Mouse (Mus musculus): Measurements from ENCODE around the gene Gm5039.
"Not testable (repeated sequence)": the region's sequence is repeated elsewhere in the genome, so short reads cannot be mapped to it uniquely, and the experiment has no call there.

DNA sequence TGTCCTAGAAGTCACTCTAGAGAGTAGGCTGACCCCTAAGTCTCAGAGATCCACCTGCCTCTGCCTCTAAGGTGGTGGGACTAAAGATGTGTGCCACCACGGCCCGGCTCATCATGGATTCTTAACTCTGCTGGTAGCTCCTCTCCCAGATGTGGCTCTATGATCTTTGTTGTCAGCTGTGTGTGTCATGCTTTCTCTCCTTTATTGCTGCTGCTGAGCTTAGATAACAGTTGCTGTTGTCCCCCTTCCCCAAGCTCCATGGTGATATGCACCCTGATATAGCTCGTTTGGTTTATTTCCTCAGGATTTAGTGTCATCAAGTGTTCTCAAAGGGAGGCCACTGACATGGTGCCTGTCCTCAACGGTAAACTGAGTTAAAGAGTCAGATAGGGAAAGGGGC is 45.9 kb upstream of the Gm5039 start:
- not testable (repeated sequence) for TF ChIP-seq GATA1 (IDR thresholded peaks at IDR 0.05; ENCODE audit: borderline replicate concordance, low read length); FLI1 (IDR thresholded peaks at IDR 0.05; ENCODE audit: low read length)

All from megakaryocyte, embryonic 14.5 days (primary cell).